Mouse (Mus musculus): Measurements from ENCODE around the gene B4galnt1.

DNA sequence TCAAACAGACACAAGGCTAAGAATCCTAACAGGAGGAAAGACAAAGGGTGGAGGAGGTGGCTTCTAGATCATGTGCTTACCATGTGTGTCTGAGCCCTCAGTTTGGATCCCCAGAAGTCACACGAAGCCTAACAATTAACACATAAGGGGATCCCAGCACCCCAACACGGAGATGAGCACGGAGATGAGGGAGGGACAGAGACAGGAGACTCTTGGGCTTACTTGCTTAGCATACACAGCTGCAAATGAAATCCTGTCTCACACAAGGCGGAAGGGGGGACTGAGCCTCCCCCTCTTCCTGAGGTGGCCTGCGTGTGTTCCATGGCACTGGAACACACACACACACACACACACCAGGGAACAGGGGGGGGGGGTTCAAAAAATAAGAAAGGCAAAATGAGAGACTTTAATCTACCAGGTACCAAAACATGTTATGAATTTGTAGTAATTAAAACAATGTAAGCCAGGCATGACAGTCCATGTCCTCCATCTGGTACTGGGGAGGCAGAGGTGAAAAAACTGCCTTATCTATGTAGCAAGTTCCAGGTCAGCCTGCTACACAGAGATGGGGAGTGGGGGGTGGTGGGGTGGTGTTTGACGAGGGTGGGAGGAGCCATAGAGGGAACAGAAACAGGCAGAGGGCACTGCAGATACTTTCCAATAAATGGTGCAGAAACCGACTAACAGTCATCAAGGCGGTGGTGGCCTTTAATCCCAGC is 29.7 kb upstream of the B4galnt1 start:
- TF ChIP-seq GATA1 (IDR thresholded peaks at IDR 0.05; ENCODE audit: borderline replicate concordance, low read length): no peak
- TF ChIP-seq FLI1 (IDR thresholded peaks at IDR 0.05; ENCODE audit: low read length): no peak
